Mouse (Mus musculus): ENCODE data around the gene Exosc3.

The Exosc3 gene

DNA sequence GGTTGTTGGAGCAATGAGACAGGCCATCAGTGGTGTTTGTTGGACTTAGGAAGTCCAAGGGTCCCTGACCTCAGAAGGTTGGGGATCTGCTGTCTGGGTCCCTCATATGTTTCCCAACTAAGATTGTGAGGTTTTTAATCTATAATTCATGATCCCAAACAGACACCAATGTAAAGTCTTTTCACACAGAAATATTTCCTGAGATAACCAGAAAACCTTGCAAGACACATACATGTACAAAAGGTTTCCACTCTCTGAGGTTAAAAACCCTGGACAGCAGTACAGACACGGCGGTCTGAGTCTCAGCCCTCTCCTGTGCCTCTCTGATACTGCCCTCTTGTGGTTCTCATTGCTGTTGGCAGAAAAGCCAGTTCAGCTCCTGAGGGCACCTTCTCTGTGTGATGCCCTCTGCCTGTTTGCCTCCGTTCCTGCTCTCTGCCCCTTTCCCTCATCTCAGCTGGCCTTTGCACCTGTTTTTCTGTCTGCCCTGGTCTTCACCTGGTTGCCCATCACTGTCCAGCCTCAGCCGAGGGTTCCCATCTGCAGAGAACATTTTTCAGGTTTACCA is 62.5 kb downstream of the Exosc3 start:
- peak; percentile 57 to 72 for DNase-seq (ENCODE audit: low spot score in 2 of 2)

- no peak for DNase-seq (ENCODE audit: low spot score in 2 of 2)
These were observed 63.2 kb downstream of the Exosc3 start for GRCm38 (mm10) chr4:45279292-45279691.

- no peak for DNase-seq (ENCODE audit: low spot score in 2 of 2)
These were observed 66.8 kb downstream of the Exosc3 start for GRCm38 (mm10) chr4:45275770-45276169.

DNA sequence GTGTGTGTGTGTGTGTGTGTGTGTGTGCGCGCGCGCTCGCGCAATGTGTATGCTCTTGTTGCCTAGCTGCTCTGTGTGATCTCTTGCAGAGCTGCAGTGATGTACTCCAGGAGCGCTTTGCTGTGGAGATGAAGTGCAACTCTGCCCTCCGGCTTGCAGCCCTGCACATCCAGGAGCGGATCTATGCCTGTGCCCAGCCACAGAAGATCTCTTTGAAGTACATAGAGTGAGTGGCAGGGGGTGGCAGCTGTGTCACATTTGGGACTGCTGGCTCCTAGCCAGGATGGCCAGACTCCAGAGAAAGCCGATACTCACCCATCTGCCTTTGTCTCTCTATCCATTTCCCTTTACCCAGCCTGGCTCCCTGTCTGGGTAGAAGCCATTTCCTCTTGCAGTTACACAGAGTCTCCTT is 71.5 kb downstream of the Exosc3 start:
- no peak for DNase-seq (ENCODE audit: low spot score in 2 of 2)

DNA sequence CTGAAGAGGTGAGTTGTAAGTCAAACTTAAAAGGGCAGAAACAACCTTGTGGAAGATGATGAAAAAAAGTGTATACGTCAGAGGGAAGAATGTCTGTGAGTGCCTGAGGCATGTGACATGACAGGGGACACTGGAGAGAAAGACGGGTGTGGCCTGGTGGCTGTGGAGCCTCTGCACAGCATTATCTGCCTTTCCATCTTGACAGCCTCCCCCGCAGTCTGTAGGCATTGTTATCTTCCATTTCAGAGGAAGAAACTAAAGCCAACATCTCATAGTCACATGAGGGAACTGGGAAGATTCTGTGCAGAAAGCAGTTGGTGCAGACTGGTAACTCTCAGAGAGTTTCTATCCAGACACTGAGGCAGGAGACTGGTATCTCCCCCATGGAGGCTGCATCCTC is 74.6 kb downstream of the Exosc3 start:
- no peak for DNase-seq (ENCODE audit: low spot score in 2 of 2)
